22 mouse cellular contexts compared by ENCODE assay signal in the genomic region with DNA sequence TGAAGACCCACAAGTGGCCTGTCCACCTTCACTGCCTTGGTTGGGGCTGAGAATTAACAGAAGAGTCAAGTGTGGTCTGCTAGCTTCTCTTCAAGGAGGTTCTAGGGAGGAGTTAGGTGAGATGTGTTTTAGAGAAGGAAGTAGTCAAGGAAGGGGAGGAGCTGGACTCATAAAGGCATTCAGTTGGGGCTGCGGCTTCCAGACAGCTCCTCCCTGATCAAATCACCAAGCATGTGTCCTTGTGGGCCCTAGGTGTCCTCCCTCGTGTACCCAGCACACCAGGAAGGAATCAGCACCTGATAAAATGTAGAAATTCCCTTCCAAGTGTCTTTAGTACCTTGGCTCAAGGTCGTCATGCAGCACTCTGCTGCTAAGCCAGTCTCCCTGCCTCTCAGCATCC. TPM values are rescaled to one million over a fixed set of nuclear protein-coding genes. Genes with fewer than 3 reads are reported as not detected.
DNase-seq lines count a peak whose midpoint lies in the region; ATAC-seq and TF ChIP-seq lines count a peak whose summit lies in the region.
"Had no signal": no experiment of that assay in that cellular context is flagged by ENCODE, and none has a peak within 500 bp of the region (broad histone marks: within the 10 kb centered on the region; RNA-seq: fewer than 3 reads in every experiment).

No protein-coding gene starts in this region.

- H3K4me2 ChIP-seq in liver, embryonic 16.5 days (ENCODE audit: low read depth, low read length), result no peak overlapping the region
- no peak overlapping the region for H3K4me2 ChIP-seq in liver, postnatal 0 days (ENCODE audit: low read depth, low read length)
- H3K4me2 ChIP-seq: embryonic facial prominence, embryonic 15.5 days; forebrain, embryonic 12.5 days; midbrain, embryonic 13.5 days; stomach, embryonic 15.5 days had no signal

- WGBS in liver, embryonic 16.5 days (ENCODE audit: insufficient replicate concordance), result 22% methylated on average over 3 of the region's 3 CpGs
- WGBS in liver, postnatal 0 days (ENCODE audit: insufficient replicate concordance), result 34% methylated on average over 3 of the region's 3 CpGs
- 66% methylated on average over 3 of the region's 3 CpGs for WGBS in embryonic facial prominence, embryonic 10.5 days

- no peak overlapping the region for H3K9ac ChIP-seq in liver, embryonic 16.5 days (ENCODE audit: low read depth, low read length)
- no peak overlapping the region for H3K9ac ChIP-seq in liver, postnatal 0 days (replicated peaks)
- H3K9ac ChIP-seq: embryonic facial prominence, embryonic 15.5 days; forebrain, embryonic 12.5 days; liver, embryonic 14.5 days; midbrain, embryonic 13.5 days; stomach, embryonic 15.5 days had no signal

- no peak overlapping the region for H3K27ac ChIP-seq in liver, embryonic 16.5 days (ENCODE audit: low read length)
- no peak overlapping the region for H3K27ac ChIP-seq in liver, postnatal 0 days (ENCODE audit: low read depth)
- no peak overlapping the region for H3K27ac ChIP-seq in embryonic facial prominence, embryonic 10.5 days (replicated peaks)
- H3K27ac ChIP-seq: embryonic facial prominence, embryonic 15.5 days; forebrain, embryonic 12.5 days; liver, embryonic 14.5 days; midbrain, embryonic 13.5 days; stomach, embryonic 15.5 days had no signal

- H3K9me3 ChIP-seq in liver, embryonic 16.5 days (replicated peaks; ENCODE audit: control insufficient read depth, low read length), result no peaks in the 10 kb centered on the region
- no peaks in the 10 kb centered on the region for H3K9me3 ChIP-seq in liver, postnatal 0 days (ENCODE audit: low read length)
- H3K9me3 ChIP-seq in embryonic facial prominence, embryonic 10.5 days, result no peaks in the 10 kb centered on the region
- H3K9me3 ChIP-seq: embryonic facial prominence, embryonic 15.5 days; forebrain, embryonic 12.5 days; midbrain, embryonic 13.5 days; stomach, embryonic 15.5 days had no signal

- peaks cover 10% of the 10 kb centered on the region; the same call in 1 of the 2 replicates for H3K27me3 ChIP-seq in liver, embryonic 16.5 days (ENCODE audit: control insufficient read depth, insufficient read depth, low read depth, low read length)
- no peaks in the 10 kb centered on the region for H3K27me3 ChIP-seq in liver, postnatal 0 days (ENCODE audit: insufficient read depth, low read length)
- no peaks in the 10 kb centered on the region for H3K27me3 ChIP-seq in embryonic facial prominence, embryonic 10.5 days (replicated peaks; ENCODE audit: low read depth, poor library complexity, severe bottlenecking)
- H3K27me3 ChIP-seq: CH12.LX; embryonic facial prominence, embryonic 15.5 days; forebrain, embryonic 12.5 days; midbrain, embryonic 13.5 days; stomach, embryonic 15.5 days had no signal

- TF ChIP-seq CTCF in liver, postnatal 0 days (IDR thresholded peaks at IDR 0.05; ENCODE audit: low read depth), result no peak

- ATAC-seq in liver, embryonic 16.5 days (ENCODE audit: low read depth), result peak; percentile 48
- ATAC-seq in liver, postnatal 0 days, result no peak
- peak; percentile 94 for ATAC-seq in common myeloid progenitor, adult 5-6 weeks (replicated peaks; ENCODE audit: low read depth, poor library complexity, severe bottlenecking)
- peak; percentile 71; the same call in 1 of the 2 replicates for ATAC-seq in megakaryocyte-erythroid progenitor cell, adult 5-6 weeks (replicated peaks; ENCODE audit: low FRiP score, low TSS enrichment, poor library complexity, severe bottlenecking)
- ATAC-seq: intestine, postnatal 0 days; midbrain, embryonic 13.5 days had no signal

- no peak overlapping the region for H3K4me3 ChIP-seq in liver, embryonic 16.5 days (ENCODE audit: low read depth, low read length)
- H3K4me3 ChIP-seq in liver, postnatal 0 days (ENCODE audit: low read depth, low read length), result no peak overlapping the region
- H3K4me3 ChIP-seq in embryonic facial prominence, embryonic 10.5 days, result no peak overlapping the region
- H3K4me3 ChIP-seq: embryonic facial prominence, embryonic 15.5 days; forebrain, embryonic 12.5 days; midbrain, embryonic 13.5 days; stomach, embryonic 15.5 days had no signal

- H3K36me3 ChIP-seq in liver, embryonic 16.5 days (ENCODE audit: control insufficient read depth, insufficient read depth), result no peaks in the 10 kb centered on the region
- no peaks in the 10 kb centered on the region for H3K36me3 ChIP-seq in liver, postnatal 0 days (replicated peaks; ENCODE audit: insufficient read depth, low read length)
- H3K36me3 ChIP-seq in embryonic facial prominence, embryonic 10.5 days (replicated peaks), result no peaks in the 10 kb centered on the region
- H3K36me3 ChIP-seq: embryonic facial prominence, embryonic 15.5 days; forebrain, embryonic 12.5 days; midbrain, embryonic 13.5 days; stomach, embryonic 15.5 days had no signal

- DNase-seq in liver, postnatal 0 days, result no peak
- peak; percentile 35 to 37 for DNase-seq in B cell, adult 2 months
- DNase-seq in layer of hippocampus, adult 11-12 months (ENCODE audit: low spot score), result no peak
- no peak for DNase-seq in adrenal gland, postnatal 36 days
- no peak for DNase-seq in embryonic facial prominence, embryonic 10.5 days (ENCODE audit: low spot score)
- DNase-seq: cerebellum, adult 11-12 months; kidney, postnatal 10 days; left cerebral cortex, postnatal 4 days had no signal

- no peak for TF ChIP-seq EP300 in liver, postnatal 0 days (IDR thresholded peaks at IDR 0.05; ENCODE audit: low read depth)

- peaks cover 5% of the 10 kb centered on the region for H3K4me1 ChIP-seq in liver, embryonic 16.5 days (ENCODE audit: control insufficient read depth, low read depth, low read length)
- H3K4me1 ChIP-seq in liver, postnatal 0 days (ENCODE audit: insufficient read depth), result no peaks in the 10 kb centered on the region; the same call in 1 of the 2 replicates
- H3K4me1 ChIP-seq in embryonic facial prominence, embryonic 10.5 days, result peaks cover 12% of the 10 kb centered on the region
- H3K4me1 ChIP-seq: embryonic facial prominence, embryonic 15.5 days; forebrain, embryonic 12.5 days; midbrain, embryonic 13.5 days; stomach, embryonic 15.5 days had no signal

RNA-seq across cellular contexts. Expression of a gene that starts 20.8 kb away (rescaled TPM):
- not detected in 2 replicates for polyA plus RNA-seq in liver, embryonic 16.5 days (2015; fragmentation: Nextera tagmentation; extraction: Ambion mirVana)
- not detected in 2 replicates for polyA plus RNA-seq in liver, postnatal 0 days (2015; fragmentation: Nextera tagmentation; extraction: Ambion mirVana)
- total RNA-seq in common myeloid progenitor, adult 5-6 weeks (2017), result not detected in 2 replicates
- not detected in 2 replicates for total RNA-seq in megakaryocyte-erythroid progenitor cell, adult 5-6 weeks (2014; fragmentation: Nextera tagmentation)
- not detected in 2 replicates for total RNA-seq in megakaryocyte-erythroid progenitor cell, adult 5-6 weeks (2017)
- not detected for total RNA-seq in adrenal gland, postnatal 36 days (2021)
- not detected in 2 replicates for polyA plus RNA-seq in embryonic facial prominence, embryonic 10.5 days (2016; fragmentation: Nextera tagmentation; extraction: Ambion mirVana)
- total RNA-seq: CH12.LX; layer of hippocampus, postnatal 10 days had no signal
- polyA plus RNA-seq: cortical plate, adult 2 months; embryonic facial prominence, embryonic 15.5 days; forebrain, embryonic 12.5 days; heart, embryonic 14.5 days; hindbrain, embryonic 11.5 days; intestine, postnatal 0 days; liver, embryonic 14.5 days; midbrain, embryonic 13.5 days; stomach, embryonic 15.5 days had no signal

RNA-seq across cellular contexts. Expression of a gene that starts 28.3 kb away (rescaled TPM):
- polyA plus RNA-seq in liver, embryonic 16.5 days (2015; fragmentation: Nextera tagmentation; extraction: Ambion mirVana), result 12.7 and 14.0 TPM in 2 replicates
- polyA plus RNA-seq in liver, postnatal 0 days (2015; fragmentation: Nextera tagmentation; extraction: Ambion mirVana), result 12.1 and 13.3 TPM in 2 replicates
- total RNA-seq in common myeloid progenitor, adult 5-6 weeks (2017), result 1.2 and 4.0 TPM in 2 replicates
- total RNA-seq in megakaryocyte-erythroid progenitor cell, adult 5-6 weeks (2014; fragmentation: Nextera tagmentation), result 2.0 and 7.1 TPM in 2 replicates
- total RNA-seq in megakaryocyte-erythroid progenitor cell, adult 5-6 weeks (2017), result 1.1 and 7.0 TPM in 2 replicates
- total RNA-seq in adrenal gland, postnatal 36 days (2021), result under 1 TPM; 0.70 to 0.76 TPM
- 0.72 and 1.0 TPM in 2 replicates for polyA plus RNA-seq in embryonic facial prominence, embryonic 10.5 days (2016; fragmentation: Nextera tagmentation; extraction: Ambion mirVana)

Comparison
In these comparisons a context has a peak if more than half of its experiments do, and no peak if none do; other contexts are left out.
1. DNase-seq: peak in B cell, adult 2 months (2 of 2); none in liver, postnatal 0 days (single experiment), layer of hippocampus, adult 11-12 months (single experiment), adrenal gland, postnatal 36 days (0 of 2) and embryonic facial prominence, embryonic 10.5 days (single experiment).